Mouse (Mus musculus): ENCODE data around the gene Ptpdc1. TPM values are rescaled to one million over a fixed set of nuclear protein-coding genes. Genes with fewer than 3 reads are reported as not detected.

Ptpdc1 gene
- polyA plus RNA-seq, 1 experiment from 2014 or later = 10.7 TPM

GRCm38 (mm10) chr13:48569576-48570132, 55.8 kb downstream of the Ptpdc1 start:
- H3K9me3 ChIP-seq (replicated peaks; ENCODE audit: low read length) = no peaks in the 10 kb centered on the region
- ATAC-seq (replicated peaks; ENCODE audit: low FRiP score, low read depth) (no peak), DNase-seq (ENCODE audit: low spot score) (no peak)
- WGBS = 74% methylated on average over 5 of the region's 5 CpGs
- H3K4me2 ChIP-seq (ENCODE audit: low read length) = no peak overlapping the region
- TF ChIP-seq CTCF (IDR thresholded peaks at IDR 0.05; ENCODE audit: low read depth) = no peak
- no peaks in the 10 kb centered on the region for H3K27me3 ChIP-seq (ENCODE audit: insufficient read depth, low read length)
- peaks cover 13% of the 10 kb centered on the region; the same call in 1 of the 2 replicates for H3K4me1 ChIP-seq (replicated peaks; ENCODE audit: insufficient read depth, low read length)
- H3K4me3 ChIP-seq (replicated peaks; ENCODE audit: low read depth, low read length) = no peak overlapping the region
- no peak overlapping the region for H3K9ac ChIP-seq (ENCODE audit: low read depth, low read length)
- no peaks in the 10 kb centered on the region for H3K36me3 ChIP-seq (ENCODE audit: insufficient read depth, low read length)
- no peak overlapping the region for H3K27ac ChIP-seq

- Histone ChIP-seq H3K9ac (ENCODE audit: low read depth, low read length) (no peak overlapping the region), H3K27ac (no peak overlapping the region), H3K4me3 (replicated peaks; ENCODE audit: low read depth, low read length) (no peak overlapping the region), H3K4me1 (replicated peaks; ENCODE audit: insufficient read depth, low read length) (0 out of 2 replicates have a peak, but pooled peaks cover 3% of the 10 kb centered on the region), H3K9me3 (replicated peaks; ENCODE audit: low read length) (no peaks in the 10 kb centered on the region), H3K4me2 (ENCODE audit: low read length) (no peak overlapping the region), H3K36me3 (ENCODE audit: insufficient read depth, low read length) (no peaks in the 10 kb centered on the region), H3K27me3 (ENCODE audit: insufficient read depth, low read length) (no peaks in the 10 kb centered on the region)
- no peak for TF ChIP-seq CTCF (IDR thresholded peaks at IDR 0.05; ENCODE audit: low read depth)
- WGBS = 70% methylated on average over 3 of the region's 3 CpGs
- ATAC-seq (replicated peaks; ENCODE audit: low FRiP score, low read depth) (no peak), DNase-seq (ENCODE audit: low spot score) (no peak)
These were observed 57.8 kb downstream of the Ptpdc1 start for GRCm38 (mm10) chr13:48567646-48568045.

- H3K9ac ChIP-seq (ENCODE audit: low read depth, low read length) = peak overlapping the region; percentile 41; the same call in 1 of the 2 replicates
- no peaks in the 10 kb centered on the region for H3K9me3 ChIP-seq (replicated peaks; ENCODE audit: low read length)
These were observed 59.1 kb downstream of the Ptpdc1 start for GRCm38 (mm10) chr13:48566116-48566935.

DNA sequence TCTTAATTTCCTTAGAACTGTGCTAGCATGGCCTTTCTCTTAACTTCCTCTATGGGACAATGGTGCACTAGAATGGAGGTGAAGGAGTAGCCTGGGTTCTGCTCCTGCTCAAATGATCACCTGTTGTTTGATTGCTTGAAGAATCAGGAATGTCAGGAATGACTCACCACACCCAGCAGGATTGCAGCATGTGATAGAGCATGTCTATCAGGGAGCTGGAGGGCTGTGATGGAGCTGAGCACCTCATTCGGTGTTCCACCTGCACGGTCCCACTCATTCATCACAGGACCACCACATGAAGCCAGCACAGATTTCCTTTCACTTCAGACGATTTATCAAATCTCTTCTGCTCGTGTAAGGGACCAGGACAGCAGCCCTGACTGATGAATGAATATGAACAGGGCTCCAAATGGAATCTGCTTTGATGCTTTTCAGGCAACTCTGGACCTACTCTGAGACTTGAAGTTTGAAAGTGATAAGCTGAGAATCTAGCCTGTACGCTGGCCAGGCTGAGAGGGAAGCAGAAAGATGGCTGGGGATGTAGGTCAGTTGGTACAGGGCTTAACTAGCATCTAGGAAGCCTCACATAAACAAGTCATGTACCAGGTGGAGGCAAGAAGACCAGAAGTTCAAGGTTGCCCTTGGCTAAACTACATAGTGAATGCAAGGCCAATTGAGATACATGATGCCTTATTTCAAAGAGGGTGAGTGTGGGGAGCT, 60.4 kb downstream of the Ptpdc1 start:
- Histone ChIP-seq H3K4me3 (replicated peaks; ENCODE audit: low read depth, low read length) (no peak overlapping the region), H3K27me3 (ENCODE audit: insufficient read depth, low read length) (no peaks in the 10 kb centered on the region), H3K36me3 (ENCODE audit: insufficient read depth, low read length) (no peaks in the 10 kb centered on the region), H3K9ac (ENCODE audit: low read depth, low read length) (no peak overlapping the region), H3K4me1 (replicated peaks; ENCODE audit: insufficient read depth, low read length) (0 out of 2 replicates have a peak, but pooled peaks cover 3% of the 10 kb centered on the region), H3K9me3 (replicated peaks; ENCODE audit: low read length) (no peaks in the 10 kb centered on the region), H3K4me2 (ENCODE audit: low read length) (no peak overlapping the region), H3K27ac (no peak overlapping the region)
- DNase-seq (ENCODE audit: low spot score) (no peak), ATAC-seq (replicated peaks; ENCODE audit: low FRiP score, low read depth) (no peak)
- 86% methylated on average over 5 of the region's 5 CpGs for WGBS
- no peak for TF ChIP-seq CTCF (IDR thresholded peaks at IDR 0.05; ENCODE audit: low read depth)

More at GRCm38 (mm10) chr13:48566116-48566935, 59.1 kb downstream of the Ptpdc1 start:
- WGBS = 17% methylated on average over 13 of the region's 13 CpGs
- peak; percentile 77 for ATAC-seq (replicated peaks; ENCODE audit: low FRiP score, low read depth)
- TF ChIP-seq CTCF (IDR thresholded peaks at IDR 0.05; ENCODE audit: low read depth) = no peak
- no peak overlapping the region for H3K4me2 ChIP-seq (ENCODE audit: low read length)
- DNase-seq (ENCODE audit: low spot score) = peak; percentile 93
- H3K27me3 ChIP-seq (ENCODE audit: insufficient read depth, low read length) = no peaks in the 10 kb centered on the region
- H3K27ac ChIP-seq = peak overlapping the region; percentile 90
- H3K4me3 ChIP-seq (replicated peaks; ENCODE audit: low read depth, low read length) = no peak overlapping the region
- 0 out of 2 replicates have a peak, but pooled peaks cover 3% of the 10 kb centered on the region for H3K4me1 ChIP-seq (replicated peaks; ENCODE audit: insufficient read depth, low read length)
- H3K36me3 ChIP-seq (ENCODE audit: insufficient read depth, low read length) = no peaks in the 10 kb centered on the region

DNA sequence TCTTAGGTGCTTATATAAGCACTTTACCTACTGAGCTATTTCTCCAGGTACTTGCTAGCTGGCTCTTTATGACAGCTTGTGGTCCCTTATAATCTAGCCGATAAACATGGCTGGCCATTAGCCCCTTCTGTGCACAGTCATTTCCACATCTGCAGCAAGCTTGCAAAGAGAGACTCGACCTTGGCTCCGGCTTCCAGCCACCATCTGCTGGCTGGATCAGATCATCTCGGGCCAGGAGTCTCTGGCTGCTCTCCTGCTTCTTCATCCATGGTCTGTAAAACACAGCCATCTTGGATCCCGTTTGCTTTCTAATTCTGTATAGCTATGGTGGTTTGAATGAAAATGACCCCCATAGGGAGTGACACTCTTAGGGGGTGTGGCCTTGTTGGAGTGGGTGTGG, 63.1 kb downstream of the Ptpdc1 start:
- DNase-seq (ENCODE audit: low spot score) = no peak
- Histone ChIP-seq H3K27ac (no peak overlapping the region), H3K9ac (ENCODE audit: low read depth, low read length) (no peak overlapping the region), H3K9me3 (replicated peaks; ENCODE audit: low read length) (no peaks in the 10 kb centered on the region), H3K4me2 (ENCODE audit: low read length) (no peak overlapping the region), H3K4me3 (replicated peaks; ENCODE audit: low read depth, low read length) (no peak overlapping the region), H3K27me3 (ENCODE audit: insufficient read depth, low read length) (no peaks in the 10 kb centered on the region), H3K4me1 (replicated peaks; ENCODE audit: insufficient read depth, low read length) (0 out of 2 replicates have a peak, but pooled peaks cover 3% of the 10 kb centered on the region), H3K36me3 (ENCODE audit: insufficient read depth, low read length) (no peaks in the 10 kb centered on the region)
- no peak for ATAC-seq (replicated peaks; ENCODE audit: low FRiP score, low read depth)
- no peak for TF ChIP-seq CTCF (IDR thresholded peaks at IDR 0.05; ENCODE audit: low read depth)
- 83% methylated on average over 5 of the region's 5 CpGs for WGBS

DNA sequence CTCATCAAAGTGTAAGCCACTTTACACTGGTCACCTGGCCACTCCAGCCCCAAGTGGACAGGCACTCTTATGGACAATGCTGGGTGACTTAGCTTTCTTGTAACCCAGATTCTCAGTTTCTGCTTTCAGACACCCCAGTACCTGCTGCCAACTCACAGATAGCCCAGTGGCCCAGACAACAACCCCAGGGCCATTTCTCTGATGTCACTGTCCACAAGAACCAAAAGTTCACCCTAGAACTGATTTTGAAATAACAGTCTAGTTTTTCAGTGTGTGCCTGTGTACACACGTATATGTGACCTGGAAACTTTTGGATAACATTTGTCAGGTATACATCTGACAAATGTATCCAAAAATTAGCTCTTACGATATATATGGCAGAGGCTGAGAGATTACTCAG, 64.0 kb downstream of the Ptpdc1 start:
- no peaks in the 10 kb centered on the region for H3K36me3 ChIP-seq (ENCODE audit: insufficient read depth, low read length)
- H3K4me2 ChIP-seq (ENCODE audit: low read length) = no peak overlapping the region
- DNase-seq (ENCODE audit: low spot score) = no peak
- no peak overlapping the region for H3K4me3 ChIP-seq (replicated peaks; ENCODE audit: low read depth, low read length)
- no peak for TF ChIP-seq CTCF (IDR thresholded peaks at IDR 0.05; ENCODE audit: low read depth)
- H3K4me1 ChIP-seq (replicated peaks; ENCODE audit: insufficient read depth, low read length) = 0 out of 2 replicates have a peak, but pooled peaks cover 3% of the 10 kb centered on the region
- ATAC-seq (replicated peaks; ENCODE audit: low FRiP score, low read depth) = no peak
- no peak overlapping the region for H3K9ac ChIP-seq (ENCODE audit: low read depth, low read length)
- H3K9me3 ChIP-seq (replicated peaks; ENCODE audit: low read length) = no peaks in the 10 kb centered on the region
- 89% methylated on average over 2 of the region's 2 CpGs for WGBS
- no peak overlapping the region for H3K27ac ChIP-seq
- H3K27me3 ChIP-seq (ENCODE audit: insufficient read depth, low read length) = no peaks in the 10 kb centered on the region
